Mouse (Mus musculus): ENCODE data around the gene Tmem230.

Tmem230 gene

GRCm38 (mm10) chr2:132272694-132273389 is 25.2 kb upstream of the Tmem230 start:
- in situ Hi-C loops (cut with MseI, MboI), result no loop called here

- in situ Hi-C loops (cut with MseI, MboI), result no loop called here
Measured at GRCm38 (mm10) chr2:132270331-132270951, 22.8 kb upstream of the Tmem230 start.

- in situ Hi-C loops (cut with MseI, MboI), result no loop called here
Measured at GRCm38 (mm10) chr2:132269217-132269616, 21.6 kb upstream of the Tmem230 start.

GRCm38 (mm10) chr2:132266086-132266485 is 18.5 kb upstream of the Tmem230 start:
- in situ Hi-C loops (cut with MseI, MboI), result no loop called here

- in situ Hi-C loops (cut with MseI, MboI), result no loop called here
Measured at GRCm38 (mm10) chr2:132265196-132265595, 17.6 kb upstream of the Tmem230 start.

- in situ Hi-C loops (cut with MseI, MboI), result no loop called here
Measured at GRCm38 (mm10) chr2:132264266-132264710, 16.7 kb upstream of the Tmem230 start.

- in situ Hi-C loops (cut with MseI, MboI), result no loop called here
Measured at GRCm38 (mm10) chr2:132263421-132264265, 16.0 kb upstream of the Tmem230 start.

GRCm38 (mm10) chr2:132262879-132263398 is 15.3 kb upstream of the Tmem230 start, which contains the start of gene Cds2:
Gene Cds2, plus strand, starts transcription at chr2:132263148.
- in situ Hi-C loops (cut with MseI, MboI), result no loop called here

GRCm38 (mm10) chr2:132262175-132262574 is 14.6 kb upstream of the Tmem230 start:
- in situ Hi-C loops (cut with MseI, MboI), result no loop called here

- in situ Hi-C loops (cut with MseI, MboI), result no loop called here
Measured at GRCm38 (mm10) chr2:132260601-132261000, 13.0 kb upstream of the Tmem230 start.

- in situ Hi-C loops (cut with MseI, MboI), result no loop called here
Measured at GRCm38 (mm10) chr2:132257350-132258068, 9.9 kb upstream of the Tmem230 start.

- in situ Hi-C loops (cut with MseI, MboI), result no loop called here
Measured at GRCm38 (mm10) chr2:132253603-132254002, 6.0 kb upstream of the Tmem230 start.

GRCm38 (mm10) chr2:132252542-132253528 is 5.2 kb upstream of the Tmem230 start, which contains the start of gene Pcna:
Gene Pcna, minus strand, starts transcription at chr2:132253314.
- in situ Hi-C loops (cut with MseI, MboI), result no loop called here

- in situ Hi-C loops (cut with MseI, MboI), result no loop called here
Measured at GRCm38 (mm10) chr2:132251911-132252310, 4.3 kb upstream of the Tmem230 start.

GRCm38 (mm10) chr2:132243370-132243769 is 4.2 kb downstream of the Tmem230 start:
- in situ Hi-C loops (cut with MseI, MboI), result loop anchor here (5.0 to 25.0 kb wide), 2 partner anchors 101 to 256 kb away; no protein-coding TSS in a partner anchor

- in situ Hi-C loops (cut with MseI, MboI), result loop anchor here (5.0 to 25.0 kb wide), 2 partner anchors 98 to 253 kb away; no protein-coding TSS in a partner anchor
Measured at GRCm38 (mm10) chr2:132240457-132240856, 7.2 kb downstream of the Tmem230 start.

- in situ Hi-C loops (cut with MseI, MboI), result loop anchor here (5.0 to 25.0 kb wide), 3 partner anchors 97 to 255 kb away; no protein-coding TSS in a partner anchor
Measured at GRCm38 (mm10) chr2:132239434-132239833, 8.2 kb downstream of the Tmem230 start.

- in situ Hi-C loops (cut with MseI, MboI), result loop anchor here (5.0 to 25.0 kb wide), 3 partner anchors 94 to 251 kb away; no protein-coding TSS in a partner anchor
Measured at GRCm38 (mm10) chr2:132235975-132236374, 11.6 kb downstream of the Tmem230 start.

GRCm38 (mm10) chr2:132235291-132235690 is 12.3 kb downstream of the Tmem230 start:
- in situ Hi-C loops (cut with MseI, MboI), result loop anchor here (5.0 to 25.0 kb wide), 3 partner anchors 93 to 250 kb away; no protein-coding TSS in a partner anchor

Data from mouse trophoblast stem cell (cell line).